In the genomic region with DNA sequence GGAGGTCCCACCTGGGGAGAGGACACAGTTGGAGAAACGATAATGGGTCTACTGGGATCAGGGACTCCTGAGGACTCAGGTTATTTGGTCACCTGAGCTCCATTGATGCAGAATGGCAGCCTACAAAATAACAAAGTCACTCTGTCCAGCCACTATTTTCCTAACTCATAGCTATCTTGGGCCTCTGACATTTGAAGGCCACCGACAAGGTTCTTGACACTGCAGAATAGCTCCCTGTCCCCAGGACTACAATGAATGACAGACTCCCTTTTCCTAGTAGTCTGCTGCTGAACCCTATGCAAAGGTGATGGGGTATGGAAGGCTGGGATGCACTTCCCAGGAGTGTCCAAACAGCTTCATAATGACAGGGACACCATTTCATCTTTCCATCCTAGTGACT, we compare ENCODE assay signal across 5 mouse cellular contexts.
"Had no signal": no experiment of that assay in that cellular context is flagged by ENCODE, and none has a peak within 500 bp of the region (broad histone marks: within the 10 kb centered on the region; RNA-seq: fewer than 3 reads in every experiment).

No protein-coding gene starts in this region.

- DNase-seq: thymus, adult 2 months; thymus, postnatal 25 days; thymus, postnatal 4 days had no signal

- ATAC-seq: midbrain, embryonic 13.5 days; midbrain, embryonic 15.5 days had no signal
